In genomic region chr13:6632513-6632912, GRCm38 (mm10) we compare ENCODE assay signal across 15 mouse cellular contexts. TPM values are rescaled to one million over a fixed set of nuclear protein-coding genes. Genes with fewer than 3 reads are reported as not detected.
DNase-seq lines count a peak whose midpoint lies in the region; ATAC-seq and TF ChIP-seq lines count a peak whose summit lies in the region.
"Had no signal": no experiment of that assay in that cellular context is flagged by ENCODE, and none has a peak within 500 bp of the region (broad histone marks: within the 10 kb centered on the region; RNA-seq: fewer than 3 reads in every experiment).

No protein-coding gene starts in this region.

- intact Hi-C loops in heart, postnatal 14 days (cut with DNase I): no loop called here

- ATAC-seq in CD4-positive, CD25-positive, alpha-beta regulatory T cell, adult 4 months: no peak
- ATAC-seq in heart, postnatal 0 days (ENCODE audit: insufficient read depth, low read depth): no peak
- no peak for ATAC-seq in intestine, embryonic 15.5 days
- ATAC-seq in neutrophil, adult 5-6 weeks (ENCODE audit: extremely low read depth, insufficient number of reproducible peaks, low FRiP score, poor library complexity, severe bottlenecking): peak; percentile 30
- no peak for ATAC-seq in forebrain, postnatal 0 days

- no peaks in the 10 kb centered on the region for H3K9me3 ChIP-seq in heart, postnatal 0 days (replicated peaks; ENCODE audit: control insufficient read depth, low read length)
- no peaks in the 10 kb centered on the region for H3K9me3 ChIP-seq in intestine, embryonic 15.5 days
- H3K9me3 ChIP-seq in forebrain, postnatal 0 days (ENCODE audit: low read length): no peaks in the 10 kb centered on the region
- H3K9me3 ChIP-seq: embryonic facial prominence, embryonic 13.5 days; kidney, embryonic 15.5 days; megakaryocyte, embryonic 14.5 days; neural tube, embryonic 13.5 days had no signal

- H3K4me3 ChIP-seq in heart, postnatal 0 days (ENCODE audit: low read depth, low read length): no peak overlapping the region
- no peak overlapping the region for H3K4me3 ChIP-seq in intestine, embryonic 15.5 days (replicated peaks)
- no peak overlapping the region for H3K4me3 ChIP-seq in forebrain, postnatal 0 days (ENCODE audit: low read depth, low read length)
- H3K4me3 ChIP-seq: embryonic facial prominence, embryonic 13.5 days; kidney, embryonic 15.5 days; megakaryocyte, embryonic 14.5 days; neural tube, embryonic 13.5 days had no signal

- no peaks in the 10 kb centered on the region for H3K27me3 ChIP-seq in heart, postnatal 0 days (ENCODE audit: control insufficient read depth, insufficient read depth, low read length)
- no peaks in the 10 kb centered on the region for H3K27me3 ChIP-seq in intestine, embryonic 15.5 days (replicated peaks)
- H3K27me3 ChIP-seq in forebrain, postnatal 0 days (ENCODE audit: insufficient read depth, low read length): no peaks in the 10 kb centered on the region
- H3K27me3 ChIP-seq: embryonic facial prominence, embryonic 13.5 days; kidney, embryonic 15.5 days; megakaryocyte, embryonic 14.5 days; neural tube, embryonic 13.5 days had no signal

- no peaks in the 10 kb centered on the region; the same call in 1 of the 2 replicates for H3K36me3 ChIP-seq in heart, postnatal 0 days (replicated peaks; ENCODE audit: control insufficient read depth, insufficient read depth, low read length)
- H3K36me3 ChIP-seq in intestine, embryonic 15.5 days: no peaks in the 10 kb centered on the region
- H3K36me3 ChIP-seq in forebrain, postnatal 0 days (ENCODE audit: insufficient read depth): peaks cover 20% of the 10 kb centered on the region; the same call in 1 of the 2 replicates
- H3K36me3 ChIP-seq: embryonic facial prominence, embryonic 13.5 days; kidney, embryonic 15.5 days; neural tube, embryonic 13.5 days had no signal

- 39% methylated on average over 8 of the region's 8 CpGs for WGBS in heart, postnatal 0 days
- 52% methylated on average over 8 of the region's 8 CpGs for WGBS in intestine, embryonic 15.5 days
- WGBS in forebrain, postnatal 0 days: 76% methylated on average over 8 of the region's 8 CpGs

- TF ChIP-seq EP300 in heart, postnatal 0 days (IDR thresholded peaks at IDR 0.05; ENCODE audit: low read depth): no peak

- no peak overlapping the region for H3K4me2 ChIP-seq in heart, postnatal 0 days (ENCODE audit: low read depth, low read length)
- H3K4me2 ChIP-seq in intestine, embryonic 15.5 days (replicated peaks): peak overlapping the region; percentile 17; the same call in 1 of the 2 replicates
- no peak overlapping the region for H3K4me2 ChIP-seq in forebrain, postnatal 0 days (ENCODE audit: low read depth)
- H3K4me2 ChIP-seq: kidney, embryonic 15.5 days; neural tube, embryonic 13.5 days had no signal

- no peak for TF ChIP-seq CTCF in heart, postnatal 0 days (IDR thresholded peaks at IDR 0.05; ENCODE audit: low read depth)
- no peak for TF ChIP-seq CTCF in forebrain, postnatal 0 days (IDR thresholded peaks at IDR 0.05; ENCODE audit: low read depth)

- no peak overlapping the region for H3K9ac ChIP-seq in heart, postnatal 0 days (replicated peaks; ENCODE audit: low read depth, low read length)
- H3K9ac ChIP-seq in intestine, embryonic 15.5 days: no peak overlapping the region
- H3K9ac ChIP-seq in forebrain, postnatal 0 days: no peak overlapping the region
- H3K9ac ChIP-seq: embryonic facial prominence, embryonic 13.5 days; kidney, embryonic 15.5 days; neural tube, embryonic 13.5 days had no signal

- peak overlapping the region; percentile 93 for H3K27ac ChIP-seq in heart, postnatal 0 days (ENCODE audit: low read depth)
- H3K27ac ChIP-seq in intestine, embryonic 15.5 days: peak overlapping the region; percentile 32; the same call in 1 of the 2 replicates
- no peak overlapping the region for H3K27ac ChIP-seq in forebrain, postnatal 0 days (ENCODE audit: low read depth, low read length)
- H3K27ac ChIP-seq: embryonic facial prominence, embryonic 13.5 days; kidney, embryonic 15.5 days; neural tube, embryonic 13.5 days had no signal

- DNase-seq in CD4-positive, CD25-positive, alpha-beta regulatory T cell, adult 2 months (ENCODE audit: low read depth, low spot score): peak; percentile 24
- no peak for DNase-seq in heart, postnatal 0 days (ENCODE audit: low spot score)
- DNase-seq in heart, postnatal 14 days: no peak
- DNase-seq in thymus, postnatal 4 days: no peak
- no peak for DNase-seq in forebrain, postnatal 0 days
- DNase-seq: lung, adult 2 months; retina, postnatal 1 day; thymus, postnatal 14 days had no signal

- peaks cover 70% of the 10 kb centered on the region for H3K4me1 ChIP-seq in heart, postnatal 0 days (ENCODE audit: control insufficient read depth, insufficient read depth)
- H3K4me1 ChIP-seq in intestine, embryonic 15.5 days (replicated peaks): peaks cover 7% of the 10 kb centered on the region; the same call in 1 of the 2 replicates
- no peaks in the 10 kb centered on the region for H3K4me1 ChIP-seq in forebrain, postnatal 0 days (ENCODE audit: insufficient read depth)

RNA-seq across cellular contexts. Expression of gene Pfkp, which starts 16.1 kb away (rescaled TPM):
- 100 to 1,000 TPM; 124 to 178 TPM for polyA plus RNA-seq in CD4-positive, CD25-positive, alpha-beta regulatory T cell, adult 4 months (2017; shearing (Covaris generic))
- total RNA-seq in heart, postnatal 0 days (2014; rRNA removed; ENCODE audit: low replicate concordance): 149 and 162 TPM in 2 replicates
- 77.3 and 82.9 TPM in 2 replicates for polyA plus RNA-seq in heart, postnatal 0 days (2015; fragmentation: Nextera tagmentation; extraction: Ambion mirVana)
- total RNA-seq in heart, postnatal 14 days (2021): 10 to 100 TPM; 72.9 to 74.6 TPM
- polyA plus RNA-seq in intestine, embryonic 15.5 days (2015; fragmentation: Nextera tagmentation; extraction: Ambion mirVana): 98.5 and 102 TPM in 2 replicates
- 79.3 and 82.6 TPM in 2 replicates for total RNA-seq in neutrophil, adult 5-6 weeks (2017)
- 173 and 213 TPM in 2 replicates for total RNA-seq in forebrain, postnatal 0 days (2014; rRNA removed)
- polyA plus RNA-seq in forebrain, postnatal 0 days (2015; fragmentation: Nextera tagmentation; extraction: Ambion mirVana): 109 and 207 TPM in 2 replicates
